9 mouse cellular contexts compared by ENCODE assay signal in the genomic region with DNA sequence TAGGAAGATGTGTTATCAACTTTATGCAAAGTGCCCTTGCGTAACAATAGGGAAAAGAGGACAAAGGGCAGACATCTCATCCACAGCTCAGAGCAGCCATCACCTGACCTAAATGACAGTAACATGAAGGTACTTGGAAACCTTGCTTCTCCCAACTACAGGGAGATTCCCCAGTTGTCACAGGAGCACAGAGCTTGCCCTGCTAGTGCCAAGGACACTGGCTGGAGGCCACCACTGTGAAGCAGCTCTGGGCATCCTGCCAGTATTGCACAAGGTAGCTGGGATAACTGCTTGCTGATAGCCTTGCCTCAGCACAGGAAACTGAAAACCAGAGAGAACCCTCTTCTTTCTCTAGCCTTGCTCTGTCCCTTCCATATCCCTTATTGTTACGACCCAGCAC. TPM values are rescaled to one million over a fixed set of nuclear protein-coding genes. Genes with fewer than 3 reads are reported as not detected.
A peak's percentile ranks its signal among the peaks of the same experiment; 100 is the strongest.
DNase-seq lines count a peak whose midpoint lies in the region; ATAC-seq lines count a peak whose summit lies in the region.
"Had no signal": no experiment of that assay in that cellular context is flagged by ENCODE, and none has a peak within 500 bp of the region (broad histone marks: within the 10 kb centered on the region; RNA-seq: fewer than 3 reads in every experiment).

No protein-coding gene starts in this region.

- H3K36me3 ChIP-seq in midbrain, embryonic 13.5 days = no peaks in the 10 kb centered on the region

- no peaks in the 10 kb centered on the region for H3K4me1 ChIP-seq in midbrain, embryonic 13.5 days (replicated peaks)

- 83% methylated on average over 2 of the region's 2 CpGs for WGBS in midbrain, embryonic 13.5 days

- no peak overlapping the region for H3K4me2 ChIP-seq in midbrain, embryonic 13.5 days (replicated peaks)

- no peak overlapping the region for H3K4me3 ChIP-seq in midbrain, embryonic 13.5 days (replicated peaks)
- H3K4me3 ChIP-seq: left cerebral cortex, adult 2 months had no signal

- no peaks in the 10 kb centered on the region for H3K9me3 ChIP-seq in midbrain, embryonic 13.5 days

- H3K27ac ChIP-seq in midbrain, embryonic 13.5 days = no peak overlapping the region
- H3K27ac ChIP-seq: left cerebral cortex, adult 2 months had no signal

- H3K9ac ChIP-seq in midbrain, embryonic 13.5 days (replicated peaks) = no peak overlapping the region

- H3K27me3 ChIP-seq in midbrain, embryonic 13.5 days = no peaks in the 10 kb centered on the region

- peak; percentile 80 for ATAC-seq in megakaryocyte-erythroid progenitor cell, adult 5-6 weeks (replicated peaks; ENCODE audit: low FRiP score, low TSS enrichment, poor library complexity, severe bottlenecking)
- ATAC-seq in midbrain, embryonic 13.5 days = no peak

- DNase-seq in right cerebral cortex, adult 18-20 months = peak; percentile 25
- no peak for DNase-seq in right cerebral cortex, postnatal 36 days (ENCODE audit: low spot score in 2 of 2)
- DNase-seq in cerebellum, adult 9-11 months = peak; percentile 87
- DNase-seq in heart, adult 9 months (ENCODE audit: low spot score in 2 of 2) = peak; percentile 70 to 87
- DNase-seq in kidney, postnatal 4 days = peak; percentile 72 to 73
- DNase-seq in urinary bladder, postnatal 4 days (ENCODE audit: low spot score in 2 of 2) = peak; percentile 63 to 72

RNA-seq across cellular contexts. Expression of gene Cracr2a, which starts 31.7 kb away (rescaled TPM):
- 6.5 and 8.9 TPM in 2 replicates for total RNA-seq in megakaryocyte-erythroid progenitor cell, adult 5-6 weeks (2014; fragmentation: Nextera tagmentation)
- total RNA-seq in megakaryocyte-erythroid progenitor cell, adult 5-6 weeks (2017) = 5.2 and 8.8 TPM in 2 replicates
- 0.24 and 0.53 TPM in 2 replicates for polyA plus RNA-seq in midbrain, embryonic 13.5 days (2015; fragmentation: Nextera tagmentation; extraction: Ambion mirVana)

Comparison
In these comparisons a context has a peak if more than half of its experiments do, and no peak if none do; other contexts are left out.
1. DNase-seq: peak in right cerebral cortex, adult 18-20 months (single experiment), cerebellum, adult 9-11 months (single experiment), heart, adult 9 months (2 of 2), kidney, postnatal 4 days (2 of 2) and urinary bladder, postnatal 4 days (2 of 2); none in right cerebral cortex, postnatal 36 days (0 of 2).